Mouse (Mus musculus): ENCODE data around the gene Rapgef1.
"Not testable (repeated sequence)": the region's sequence is repeated elsewhere in the genome, so short reads cannot be mapped to it uniquely, and the experiment has no call there.

Rapgef1 gene

DNA sequence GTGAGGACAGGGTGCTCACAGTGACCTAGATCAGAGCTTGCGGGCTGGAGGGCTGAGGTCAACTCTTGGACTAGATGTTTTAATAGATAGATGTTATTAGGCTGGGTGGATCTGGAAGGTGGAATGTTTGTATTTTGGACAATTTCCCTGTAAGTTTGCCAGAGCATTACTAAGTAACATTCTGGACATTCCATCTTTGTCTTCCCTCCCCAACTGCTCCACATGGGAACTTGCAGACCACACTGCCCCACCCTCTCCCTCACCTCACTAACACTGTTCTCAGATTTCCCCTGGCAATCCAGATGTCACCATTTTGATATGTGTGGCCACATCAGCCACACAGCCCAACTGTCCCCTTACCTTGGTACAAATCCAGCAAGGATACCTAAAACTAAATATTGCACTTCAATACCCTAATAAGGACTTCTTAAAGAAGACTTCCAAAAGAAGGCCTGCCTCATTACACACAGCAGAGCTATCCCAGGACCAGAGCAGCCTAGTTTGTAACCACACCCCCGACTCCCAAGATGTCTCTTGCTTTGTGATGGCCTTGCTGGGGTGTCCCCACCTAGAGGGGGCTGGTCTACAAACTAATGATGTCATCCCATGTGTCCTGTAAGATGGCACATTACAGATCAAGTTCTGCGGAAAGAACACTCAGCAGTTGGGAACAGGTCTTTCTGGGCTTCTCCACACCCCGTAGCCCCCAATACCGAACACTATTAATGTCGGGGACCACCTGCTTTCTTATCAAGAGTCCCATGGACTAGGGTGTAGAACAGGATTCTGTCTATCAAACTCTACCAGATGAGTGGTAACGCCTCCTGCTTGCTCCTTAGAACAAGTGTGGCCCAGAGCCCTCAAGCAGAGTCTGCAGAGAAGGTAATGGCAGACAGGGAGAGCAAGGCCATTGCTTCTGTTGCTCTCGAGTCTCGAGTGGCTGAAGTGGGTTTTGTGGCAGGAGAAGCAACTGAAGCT is 83.9 kb downstream of the Rapgef1 start:
- no peak for DNase-seq (ENCODE audit: low spot score)

DNA sequence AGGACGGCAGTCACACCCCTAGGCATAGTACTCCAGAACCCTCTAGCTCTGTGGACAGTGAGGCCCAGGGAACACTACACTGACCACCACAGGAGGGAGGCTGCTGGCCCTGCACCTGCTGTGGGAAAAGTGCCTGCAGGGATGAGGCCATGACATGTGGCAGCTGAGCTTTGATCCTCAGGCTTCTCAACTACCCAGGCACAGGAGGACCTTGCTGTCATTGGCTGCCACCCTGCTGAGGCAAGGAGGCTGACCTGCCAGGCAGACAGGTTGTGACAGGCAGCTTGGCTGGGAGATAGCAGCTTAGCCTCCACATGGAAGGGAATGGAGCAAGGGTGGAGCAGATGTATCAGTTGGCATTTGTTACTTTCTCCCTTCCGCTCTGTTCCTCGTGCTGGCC is 86.0 kb downstream of the Rapgef1 start:
- DNase-seq (ENCODE audit: low spot score) = no peak

GRCm38 (mm10) chr2:29706726-29707620 is 87.5 kb downstream of the Rapgef1 start:
- DNase-seq (ENCODE audit: low spot score) = no peak

DNA sequence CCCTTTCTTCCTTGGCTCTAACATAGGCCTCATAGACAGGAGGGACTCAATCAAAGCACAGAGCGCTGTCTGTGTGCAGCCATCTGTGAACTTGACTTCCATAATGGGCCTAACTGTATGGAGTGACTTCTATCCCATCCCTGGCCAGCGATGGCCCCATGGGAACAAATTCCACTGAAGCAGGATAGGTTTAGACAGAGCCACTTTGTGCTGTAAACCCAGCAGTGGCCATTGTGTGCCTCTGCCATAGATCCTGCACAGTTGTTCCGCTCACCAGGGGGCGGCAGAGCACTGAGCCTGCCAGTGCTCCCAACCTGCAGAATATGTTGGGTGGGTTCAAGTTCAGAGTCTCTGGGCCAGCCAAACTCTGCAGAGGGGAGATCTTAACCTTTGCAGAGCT is 88.2 kb downstream of the Rapgef1 start:
- DNase-seq (ENCODE audit: low spot score) = no peak

DNA sequence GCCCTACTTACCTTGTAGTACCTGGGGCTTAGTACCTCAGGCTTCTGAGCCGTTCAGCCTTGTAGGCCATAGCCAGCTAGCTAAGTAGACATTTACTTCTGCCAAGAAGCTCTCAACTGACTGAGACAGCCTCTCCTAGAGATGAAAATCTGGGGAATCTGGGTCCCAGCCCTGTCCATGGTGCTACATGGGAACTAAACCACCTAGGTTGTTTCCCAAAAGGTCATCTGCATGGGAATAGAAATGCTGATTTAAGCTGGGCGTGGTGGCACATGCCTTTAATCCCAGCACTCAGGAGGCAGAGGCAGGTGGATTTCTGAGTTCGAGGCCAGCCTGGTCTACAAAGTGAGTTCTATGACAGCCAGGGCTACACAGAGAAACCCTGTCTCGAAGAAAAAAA is 88.7 kb downstream of the Rapgef1 start:
- DNase-seq (ENCODE audit: low spot score) = not testable (repeated sequence)

DNA sequence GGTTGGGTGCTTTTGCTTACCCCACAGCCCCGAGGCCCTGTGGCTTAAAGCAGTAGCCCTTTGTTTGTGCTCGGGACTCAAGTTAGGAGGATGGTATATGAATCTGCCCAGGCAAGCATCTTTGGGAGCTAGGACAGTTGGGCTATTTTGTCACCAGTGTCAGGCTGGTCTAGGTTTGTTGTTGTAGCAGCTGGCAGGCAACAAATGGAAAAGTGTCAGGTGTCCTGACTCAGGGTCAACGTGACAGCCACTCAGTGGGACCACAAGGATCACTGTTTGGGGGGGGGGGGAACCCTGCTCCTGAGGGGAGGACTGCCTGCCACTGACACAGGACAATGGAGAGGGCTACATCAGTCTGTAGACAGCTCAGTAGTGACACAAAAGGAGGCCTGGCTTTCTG is 91.5 kb downstream of the Rapgef1 start:
- DNase-seq (ENCODE audit: low spot score) = no peak

GRCm38 (mm10) chr2:29711877-29712276 is 92.4 kb downstream of the Rapgef1 start:
- no peak for DNase-seq (ENCODE audit: low spot score)

- no peak for DNase-seq (ENCODE audit: low spot score)
Observed at GRCm38 (mm10) chr2:29713501-29713900, 94.0 kb downstream of the Rapgef1 start.

GRCm38 (mm10) chr2:29714127-29714526 is 94.6 kb downstream of the Rapgef1 start:
- DNase-seq (ENCODE audit: low spot score) = no peak

GRCm38 (mm10) chr2:29716143-29716542 is 96.6 kb downstream of the Rapgef1 start:
- DNase-seq (ENCODE audit: low spot score) = no peak

DNA sequence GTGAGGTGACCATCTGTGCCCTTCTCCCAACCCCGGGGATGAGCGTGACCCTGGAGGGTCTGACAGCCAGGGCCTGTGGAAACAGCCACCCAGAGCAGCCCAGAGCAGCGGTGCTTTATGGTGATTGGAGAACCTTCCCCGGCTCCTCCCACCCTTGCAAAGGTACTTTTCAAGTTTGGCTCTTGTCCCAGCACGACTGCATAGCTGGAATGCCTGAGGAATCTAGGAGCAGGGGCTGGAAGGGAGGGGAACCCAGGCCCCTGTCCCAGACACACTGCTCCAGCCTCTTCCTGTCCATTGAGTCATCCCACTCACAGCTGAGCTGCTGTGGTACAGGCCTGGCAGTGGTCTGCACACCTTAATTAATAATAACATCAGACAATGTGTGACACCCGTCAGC is 97.2 kb downstream of the Rapgef1 start:
- DNase-seq (ENCODE audit: low spot score) = no peak

GRCm38 (mm10) chr2:29718581-29718980 is 99.1 kb downstream of the Rapgef1 start:
- no peak for DNase-seq (ENCODE audit: low spot score)

GRCm38 (mm10) chr2:29723132-29723531 is 103.6 kb downstream of the Rapgef1 start:
- no peak for DNase-seq (ENCODE audit: low spot score)

DNA sequence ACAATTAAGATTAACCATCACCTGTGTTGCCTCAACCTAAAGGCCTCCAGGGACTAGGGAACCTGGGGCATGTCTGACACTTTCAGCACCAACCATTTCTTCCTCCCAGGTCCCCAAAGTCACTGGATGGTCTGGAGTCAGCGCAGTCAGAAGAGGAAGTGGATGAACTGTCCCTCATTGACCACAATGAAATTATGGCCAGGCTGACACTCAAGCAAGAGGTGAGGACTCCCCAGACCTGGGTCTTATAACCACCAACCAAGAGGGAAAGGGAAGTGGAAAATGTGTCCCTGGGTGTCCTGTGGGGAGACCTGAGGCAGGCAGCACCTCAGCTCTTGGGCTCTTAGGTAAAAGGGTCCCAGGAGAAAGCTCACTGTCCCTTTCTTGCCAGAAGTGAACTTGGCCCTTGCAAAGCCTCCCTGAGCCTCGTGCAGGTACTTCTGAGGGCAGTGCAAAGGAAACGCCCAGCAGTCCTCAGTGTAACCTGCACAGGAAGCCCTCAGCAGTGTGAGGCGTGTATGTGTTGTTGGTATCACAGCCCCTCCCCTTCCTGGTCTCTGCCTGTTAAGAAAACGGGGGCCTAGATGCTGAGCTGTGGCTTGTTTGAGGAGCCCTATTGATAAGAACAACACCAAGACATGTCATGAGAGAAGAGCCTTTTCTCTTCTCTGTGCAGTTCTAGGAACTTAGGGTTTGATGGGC is 105.3 kb downstream of the Rapgef1 start:
- no peak for DNase-seq (ENCODE audit: low spot score)

GRCm38 (mm10) chr2:29729500-29729899 is 110.0 kb downstream of the Rapgef1 start:
- no peak for DNase-seq (ENCODE audit: low spot score)

GRCm38 (mm10) chr2:29731545-29731944 is 112.0 kb downstream of the Rapgef1 start:
- no peak for DNase-seq (ENCODE audit: low spot score)

GRCm38 (mm10) chr2:29732559-29732958 is 113.0 kb downstream of the Rapgef1 start:
- DNase-seq (ENCODE audit: low spot score) = no peak

DNA sequence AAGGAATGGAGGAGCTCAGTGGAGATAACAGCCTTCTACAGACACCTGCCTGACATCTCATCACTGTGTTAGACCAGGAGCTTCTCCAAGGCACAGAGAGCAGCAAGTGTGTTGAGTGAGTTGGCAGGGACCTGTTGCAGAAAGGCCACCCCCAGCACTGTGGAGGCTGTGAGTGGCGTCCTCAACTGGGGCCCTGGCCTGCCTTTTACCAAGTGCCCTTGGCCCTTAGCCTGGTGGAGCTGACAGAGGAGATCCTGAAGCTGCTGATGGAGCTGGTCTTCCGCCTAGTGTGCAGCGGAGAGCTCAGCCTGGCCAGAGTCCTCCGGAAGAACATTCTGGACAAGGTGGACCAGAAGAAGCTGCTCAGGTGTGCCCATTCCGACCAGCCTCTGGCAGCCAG is 113.8 kb downstream of the Rapgef1 start:
- no peak for DNase-seq (ENCODE audit: low spot score)

DNA sequence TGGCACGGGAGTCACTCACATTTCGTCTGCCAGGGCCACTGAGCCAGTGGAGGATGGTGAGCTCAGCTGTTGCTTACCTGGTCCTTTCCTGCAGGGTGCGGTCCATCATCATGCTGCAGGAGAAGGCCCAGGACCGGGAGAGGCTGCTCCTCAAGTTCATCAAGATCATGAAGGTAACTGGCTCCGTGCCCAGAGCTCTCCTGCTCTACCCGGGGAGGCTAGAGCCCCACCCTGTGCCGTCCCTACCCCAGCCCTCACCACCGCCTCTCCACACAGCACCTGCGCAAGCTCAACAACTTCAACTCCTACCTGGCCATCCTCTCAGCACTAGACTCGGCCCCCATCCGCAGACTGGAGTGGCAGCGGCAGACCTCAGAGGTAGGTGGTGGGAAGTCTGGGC is 116.2 kb downstream of the Rapgef1 start:
- DNase-seq (ENCODE audit: low spot score) = no peak

- no peak for DNase-seq (ENCODE audit: low spot score)
Observed at GRCm38 (mm10) chr2:29737209-29737925, 117.8 kb downstream of the Rapgef1 start.

DNA sequence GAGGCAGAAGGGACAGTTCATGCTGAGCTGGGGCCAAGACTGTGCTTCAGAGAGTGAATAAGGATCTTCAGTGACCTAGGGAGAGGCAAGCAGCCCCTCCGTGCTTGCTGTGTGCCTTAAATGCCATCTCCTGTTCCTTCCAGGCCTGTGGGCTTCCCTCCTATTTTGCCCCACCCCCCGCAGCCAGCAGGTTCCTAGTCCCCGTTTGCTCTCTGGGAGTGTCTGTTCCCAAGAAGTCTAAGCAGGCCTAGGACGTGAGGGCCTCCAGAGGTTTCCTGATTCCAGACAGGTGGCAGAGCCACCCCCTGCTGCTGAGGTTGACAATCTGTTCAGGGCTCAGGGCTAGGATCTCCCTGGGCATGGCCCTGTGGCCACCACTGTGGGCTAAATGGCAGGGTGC is 119.3 kb downstream of the Rapgef1 start:
- no peak for DNase-seq (ENCODE audit: low spot score)

GRCm38 (mm10) chr2:29739368-29739767 is 119.8 kb downstream of the Rapgef1 start:
- DNase-seq (ENCODE audit: low spot score) = no peak

Measured in layer of hippocampus, adult 9-10 months (tissue).